Mouse (Mus musculus) CH12.LX (cell line): ENCODE measurements around the gene Wwp2. TPM values are rescaled to one million over a fixed set of nuclear protein-coding genes. Genes with fewer than 3 reads are reported as not detected.

Experiments used
- DNase-seq: peaks from one replicate; pipeline ENCODE4 v3.0.0-alpha.2; 2013; ENCODE audit errors: extremely low read depth
- H3K27ac ChIP-seq: 2 replicates; pipeline ENCODE4 v1.5.1; 2012; ENCODE audit warnings: low read depth, mild to moderate bottlenecking, control low read depth, moderate library complexity; ENCODE audit not compliant: insufficient read depth
- H3K27me3 ChIP-seq: replicated peaks from 2 replicates; pipeline ENCODE3; 2012; ENCODE audit warnings: inconsistent platforms
- H3K36me3 ChIP-seq, 2 experiments: replicated peaks in 1 of 2; 2 replicates each; pipeline versions ENCODE3 to v1.6.1; 2012; ENCODE audit warnings: inconsistent platforms in 1 of 2, low read length in 1 of 2, mild to moderate bottlenecking in 1 of 2, mixed read lengths in 1 of 2, moderate library complexity in 1 of 2; ENCODE audit not compliant: control insufficient read depth in 1 of 2, insufficient read depth in 1 of 2
- H3K4me1 ChIP-seq, 2 experiments: 2 replicates each; pipeline ENCODE4 v1.6.1; 2012; ENCODE audit warnings: inconsistent platforms in 1 of 2, moderate library complexity in 1 of 2; ENCODE audit not compliant: insufficient read depth in 2 of 2, control insufficient read depth in 1 of 2
- H3K4me2 ChIP-seq: 2 replicates; pipeline ENCODE4 v1.6.1; 2012; ENCODE audit warnings: low read depth, mild to moderate bottlenecking, control low read depth; ENCODE audit not compliant: poor library complexity, insufficient read depth, severe bottlenecking
- H3K4me3 ChIP-seq, 3 experiments: fragments of 150-350 bp in 1 of 3; sonication (generic) in 1 of 3; replicated peaks in 1 of 3; 2 replicates each; pipeline versions ENCODE3 to v1.5.1; 2011 to 2012; ENCODE audit warnings: low read depth in 2 of 3, low read length in 2 of 3, mild to moderate bottlenecking in 2 of 3, moderate library complexity in 2 of 3, control low read depth in 1 of 3, improper control_type of control experiment in 1 of 3, inconsistent platforms in 1 of 3, mixed read lengths in 1 of 3; ENCODE audit not compliant: poor library complexity in 1 of 3
- H3K79me2 ChIP-seq: replicated peaks from 2 replicates; pipeline ENCODE4 v1.6.1; 2012; ENCODE audit warnings: mild to moderate bottlenecking, moderate library complexity; ENCODE audit not compliant: control insufficient read depth, poor library complexity, insufficient read depth, severe bottlenecking; ENCODE audit errors: extremely low read depth
- H3K9ac ChIP-seq: 2 replicates; pipeline ENCODE4 v1.6.1; 2012; ENCODE audit warnings: low read depth, mild to moderate bottlenecking, control low read depth, moderate library complexity; ENCODE audit not compliant: insufficient read depth
- H3K9me3 ChIP-seq: replicated peaks from 2 replicates; pipeline ENCODE3; 2012; ENCODE audit warnings: low read length, inconsistent platforms, mixed read lengths
- BHLHE40 ChIP-seq: IDR thresholded peaks from 2 replicates; pipeline ENCODE4 v1.6.1; 2011; ENCODE audit warnings: mild to moderate bottlenecking, low read depth, low read length, improper control_type of control experiment
- CHD1 ChIP-seq: IDR thresholded peaks from 2 replicates; pipeline ENCODE4 v1.6.1; 2012; ENCODE audit warnings: low read depth, low read length, improper control_type of control experiment, inconsistent platforms
- CTCF ChIP-seq, 2 experiments: IDR thresholded peaks in 1 of 2; conservative IDR thresholded peaks in 1 of 2; 2 replicates each; pipeline ENCODE4 v1.5.1; 2011 to 2012; ENCODE audit warnings: low read depth in 2 of 2, low read length in 2 of 2, improper control_type of control experiment in 1 of 2, inconsistent platforms in 1 of 2, mild to moderate bottlenecking in 1 of 2, moderate library complexity in 1 of 2
- E2F4 ChIP-seq: IDR thresholded peaks from 2 replicates; pipeline ENCODE4 v1.6.1; 2011; ENCODE audit warnings: low read depth, low read length, improper control_type of control experiment; ENCODE audit not compliant: insufficient replicate concordance
- ELF1 ChIP-seq: IDR thresholded peaks from 2 replicates; pipeline ENCODE4 v1.6.1; 2014; ENCODE audit warnings: low read depth, mild to moderate bottlenecking, inconsistent platforms, low read length, improper control_type of control experiment
- GABPA ChIP-seq: IDR thresholded peaks from 2 replicates; pipeline ENCODE4 v1.6.1; 2012; ENCODE audit warnings: low read depth, low read length, improper control_type of control experiment, inconsistent platforms; ENCODE audit not compliant: insufficient replicate concordance
- HCFC1 ChIP-seq: IDR thresholded peaks from 2 replicates; pipeline ENCODE4 v1.6.1; 2012; ENCODE audit warnings: low read depth, mild to moderate bottlenecking, inconsistent platforms, low read length, improper control_type of control experiment
- IRF4 ChIP-seq: IDR thresholded peaks from 2 replicates; pipeline ENCODE4 v1.6.1; 2014; ENCODE audit warnings: low read depth, mild to moderate bottlenecking, inconsistent platforms, low read length, improper control_type of control experiment
- JUN ChIP-seq: IDR thresholded peaks from 2 replicates; pipeline ENCODE4 v1.6.1; 2011; ENCODE audit warnings: low read depth, mild to moderate bottlenecking, low read length, improper control_type of control experiment, moderate library complexity; ENCODE audit not compliant: insufficient read depth
- KAT2A ChIP-seq: IDR thresholded peaks from 2 replicates; pipeline ENCODE4 v1.6.1; 2012; ENCODE audit warnings: low read length, improper control_type of control experiment, inconsistent platforms; ENCODE audit not compliant: insufficient replicate concordance
- MAX ChIP-seq: IDR thresholded peaks from 2 replicates; pipeline ENCODE4 v1.6.1; 2011; ENCODE audit warnings: low read length, improper control_type of control experiment
- MAZ ChIP-seq: IDR thresholded peaks from 2 replicates; pipeline ENCODE4 v1.6.1; 2012; ENCODE audit warnings: low read depth, mild to moderate bottlenecking, inconsistent platforms, low read length, improper control_type of control experiment, moderate library complexity
- MEF2A ChIP-seq: IDR thresholded peaks from 2 replicates; pipeline ENCODE4 v1.6.1; 2014; ENCODE audit warnings: low read depth, mild to moderate bottlenecking, inconsistent platforms, low read length, improper control_type of control experiment, borderline replicate concordance
- MXI1 ChIP-seq: IDR thresholded peaks from 2 replicates; pipeline ENCODE4 v1.6.1; 2011; ENCODE audit warnings: mild to moderate bottlenecking, low read depth, low read length, improper control_type of control experiment
- MYC ChIP-seq: IDR thresholded peaks from 2 replicates; pipeline ENCODE4 v1.6.1; 2011; ENCODE audit warnings: low read depth, mild to moderate bottlenecking, improper control_type of control experiment, low read length
- NELFE ChIP-seq: IDR thresholded peaks from 2 replicates; pipeline ENCODE4 v1.6.1; 2011; ENCODE audit warnings: low read depth, low read length, improper control_type of control experiment
- NRF1 ChIP-seq: IDR thresholded peaks from 2 replicates; pipeline ENCODE4 v1.6.1; 2014; ENCODE audit warnings: low read depth, mild to moderate bottlenecking, inconsistent platforms, low read length, improper control_type of control experiment, moderate library complexity
- POLR2A ChIP-seq: IDR thresholded peaks from 2 replicates; pipeline ENCODE4 v1.6.1; 2011; ENCODE audit warnings: low read depth, mild to moderate bottlenecking, improper control_type of control experiment, low read length
- POLR2AphosphoS2 ChIP-seq: IDR thresholded peaks from 2 replicates; pipeline ENCODE4 v1.6.1; 2011; ENCODE audit warnings: low read depth, low read length, improper control_type of control experiment
- RAD21 ChIP-seq: IDR thresholded peaks from 2 replicates; pipeline ENCODE4 v1.6.1; 2011; ENCODE audit warnings: low read depth, mild to moderate bottlenecking, low read length, improper control_type of control experiment, moderate library complexity
- SIN3A ChIP-seq: IDR thresholded peaks from 2 replicates; pipeline ENCODE4 v1.6.1; 2012; ENCODE audit warnings: low read length, improper control_type of control experiment, inconsistent platforms
- SMC3 ChIP-seq: IDR thresholded peaks from 2 replicates; pipeline ENCODE4 v1.6.1; 2011; ENCODE audit warnings: low read depth, low read length, improper control_type of control experiment
- TBP ChIP-seq: conservative IDR thresholded peaks from 2 replicates; pipeline ENCODE4 v1.6.1; 2011; ENCODE audit warnings: low read depth, low read length, improper control_type of control experiment
- TCF12 ChIP-seq: IDR thresholded peaks from 2 replicates; pipeline ENCODE4 v1.6.1; 2014; ENCODE audit warnings: low read depth, mild to moderate bottlenecking, inconsistent platforms, low read length, improper control_type of control experiment
- UBTF ChIP-seq: IDR thresholded peaks from 2 replicates; pipeline ENCODE4 v1.6.1; 2012; ENCODE audit warnings: low read depth, mild to moderate bottlenecking, inconsistent platforms, low read length, improper control_type of control experiment, moderate library complexity
- ZC3H11A ChIP-seq: IDR thresholded peaks from 2 replicates; pipeline ENCODE4 v1.6.1; 2012; ENCODE audit warnings: low read depth, mild to moderate bottlenecking, inconsistent platforms, low read length, improper control_type of control experiment
- ZKSCAN1 ChIP-seq: IDR thresholded peaks from 2 replicates; pipeline ENCODE4 v1.6.1; 2012; ENCODE audit warnings: low read depth, inconsistent platforms, low read length, improper control_type of control experiment, borderline replicate concordance
- ZMIZ1 ChIP-seq: IDR thresholded peaks from 2 replicates; pipeline ENCODE4 v1.6.1; 2012; ENCODE audit warnings: low read depth, mild to moderate bottlenecking, inconsistent platforms, low read length, improper control_type of control experiment
- dilution Hi-C: fragments of 300-500 bp; cut with MboI; formaldehyde crosslinking; loops from 2 replicates; pipeline ENCODE4 v1.14.3; 2020; ENCODE audit warnings: low sequenced_read_pairs; ENCODE audit not compliant: extremely low pct_unique_long_range_greater_than_20kb, extremely low pct_ligation_motif_present
- in situ Hi-C: fragments of 300-500 bp; cut with MboI; formaldehyde crosslinking; loops from 3 replicates; pipeline ENCODE4 v1.14.3; 2019; ENCODE audit warnings: low sequenced_read_pairs, low pct_ligation_motif_present, low pct_unique_long_range_greater_than_20kb, mixed read lengths
- polyA plus RNA-seq: library from polyadenylated mRNA; unstranded; fragments of >175 nt; gene quantifications from 2 replicates; pipeline ENCODE4 v1.2.1, GENCODE M21; 2012; ENCODE audit warnings: low read depth; ENCODE audit not compliant: insufficient read length
- total RNA-seq, 2 experiments: library from RNA; depleted of rRNA; stranded (reverse); fragments of 300-350 nt in 1 of 2; fragments of >200 nt in 1 of 2; gene quantifications; 2 replicates each; pipeline ENCODE4 v1.2.3; 2012 to 2014

Gene Wwp2
- total and polyA plus RNA-seq, 3 experiments: 13.5 to 30.3 (median 20.7) TPM

DNA sequence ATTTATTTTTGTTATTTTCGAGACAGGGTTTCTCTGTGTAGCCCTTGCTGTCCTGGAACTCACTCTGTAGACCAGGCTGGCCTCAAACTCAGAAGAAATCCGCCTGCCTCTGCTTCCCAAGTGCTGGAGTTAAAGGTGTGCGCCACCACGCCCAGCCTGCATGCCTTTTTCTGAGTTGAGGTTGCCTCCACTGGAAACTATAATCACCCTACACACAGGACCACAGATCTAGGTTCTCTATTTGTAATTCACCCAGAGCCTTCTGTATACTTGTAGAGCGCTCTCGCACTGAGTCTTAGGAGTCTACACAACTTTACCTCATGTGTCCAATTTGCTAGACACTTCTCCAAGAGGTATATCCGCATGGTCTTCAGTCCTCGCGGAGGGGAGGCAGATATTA is 12.0 kb upstream of the Wwp2 start:
- Histone ChIP-seq H3K27me3 (peaks cover 2% of the 10 kb centered on the region), H3K27ac (no peak overlapping the region), H3K4me1 (peaks cover 8 to 38% of the 10 kb centered on the region in 2 experiments), H3K9ac (peak overlapping the region; percentile 85), H3K4me3 (peak overlapping the region; percentile 86 to 97 (median 86)), H3K4me2 (peak overlapping the region; percentile 95), H3K36me3 (peaks cover 35 to 41% of the 10 kb centered on the region in 2 experiments), H3K79me2 (peaks cover 42% of the 10 kb centered on the region), H3K9me3 (no peaks in the 10 kb centered on the region)
- dilution Hi-C loops: no loop called here
- in situ Hi-C loops: no loop called here
- DNase-seq: no peak
- TF ChIP-seq GABPA (no peak), POLR2A (no peak), NRF1 (no peak), SIN3A (no peak; the same call in 1 of the 2 replicates), CHD1 (no peak), ZKSCAN1 (no peak), MAX (no peak), IRF4 (no peak), UBTF (no peak), MEF2A (no peak), NELFE (no peak), KAT2A (no peak), MXI1 (no peak), CTCF (conservative IDR thresholded peaks at IDR 0.05 in 1 of 2, IDR thresholded peaks at IDR 0.05 in 1 of 2; ENCODE audit: low read depth in 2 of 2, low read length in 2 of 2) (no peak), POLR2AphosphoS2 (no peak), BHLHE40 (no peak), ZMIZ1 (no peak)
- TF ChIP-seq, all 38 proteins: peak for 0

DNA sequence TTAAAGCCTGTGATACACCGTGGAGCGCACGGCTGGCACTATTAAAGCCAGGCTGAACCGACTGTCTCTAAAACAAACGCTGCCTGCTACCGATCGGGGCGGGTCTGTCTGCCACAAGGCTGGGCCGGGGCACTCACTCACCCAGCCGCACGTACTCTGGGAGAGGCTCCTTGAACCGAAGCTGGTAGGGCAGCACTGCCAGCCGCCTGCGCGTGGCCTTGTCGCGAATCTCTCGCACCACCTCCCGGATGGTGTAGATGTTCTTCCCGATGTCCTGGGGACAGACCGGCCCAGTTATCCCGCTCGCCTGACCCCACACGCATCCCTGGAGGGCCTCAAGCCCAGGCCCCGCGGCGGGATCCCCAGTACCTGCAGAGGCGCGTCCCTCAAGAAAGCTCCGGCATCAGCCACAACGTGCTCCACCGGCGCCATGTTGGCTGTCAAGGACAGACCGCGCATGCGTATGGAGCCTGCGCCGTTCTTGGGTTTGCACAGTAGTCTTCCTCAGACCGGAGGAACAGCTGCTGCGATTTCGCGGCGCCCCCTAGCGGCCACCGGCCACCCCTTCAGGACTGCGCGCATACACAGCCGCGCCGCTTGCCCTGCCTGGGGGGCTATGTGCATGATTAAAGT is 11.5 kb upstream of the Wwp2 start, which contains the start of gene Nob1:
Gene Nob1, minus strand, starts transcription at position 455 of the 633 bp plus-strand sequence.
- DNase-seq: peak; percentile 97
- peaks cover 2% of the 10 kb centered on the region for H3K27me3 ChIP-seq
- in situ Hi-C loops (no loop called here), dilution Hi-C loops (no loop called here)
- H3K9me3 ChIP-seq: no peaks in the 10 kb centered on the region
- peak within 1 kb of the TSS; percentile 95 for H3K4me2 ChIP-seq
- no peak within 1 kb of the TSS for H3K27ac ChIP-seq
- peak within 1 kb of the TSS; percentile 85 for H3K9ac ChIP-seq
- H3K4me3 ChIP-seq: peak within 1 kb of the TSS; percentile 86 to 97 (median 86)
- TF ChIP-seq SIN3A: peak; percentile 41
- peak; percentile 98 for TF ChIP-seq POLR2A
- peak; percentile 70 for TF ChIP-seq HCFC1
- TF ChIP-seq MAX: peak; percentile 95
- no peak for TF ChIP-seq JUN
- no peak for TF ChIP-seq GABPA
- 0 out of 2 replicates have a peak, but pooled peaks have one; percentile 34 for TF ChIP-seq MAZ
- peak; percentile 68 for TF ChIP-seq RAD21
- TF ChIP-seq MYC: peak; percentile 94
- TF ChIP-seq ZC3H11A: no peak
- TF ChIP-seq MXI1: peak; percentile 92
- peak; percentile 39 to 94; a peak in 3 of 4 replicates for TF ChIP-seq CTCF (conservative IDR thresholded peaks at IDR 0.05 in 1 of 2, IDR thresholded peaks at IDR 0.05 in 1 of 2; ENCODE audit: low read depth in 2 of 2, low read length in 2 of 2)
- TF ChIP-seq TBP: peak; percentile 71; the same call in 1 of the 2 replicates
- peak; percentile 93 for TF ChIP-seq NELFE
- TF ChIP-seq SMC3: peak; percentile 59
- peak; percentile 94 for TF ChIP-seq NRF1
- TF ChIP-seq MEF2A: no peak
- 0 out of 2 replicates have a peak, but pooled peaks have one; percentile 58 for TF ChIP-seq POLR2AphosphoS2
- TF ChIP-seq ELF1: peak; percentile 45
- no peak for TF ChIP-seq E2F4
- TF ChIP-seq TCF12: peak; percentile 84
- peaks cover 42% of the 10 kb centered on the region for H3K79me2 ChIP-seq
- H3K4me1 ChIP-seq: peaks cover 8 to 37% of the 10 kb centered on the region in 2 experiments
- peaks cover 30 to 36% of the 10 kb centered on the region in 2 experiments for H3K36me3 ChIP-seq
